ENCODE assay signal across 29 mouse cellular contexts in the genomic region with DNA sequence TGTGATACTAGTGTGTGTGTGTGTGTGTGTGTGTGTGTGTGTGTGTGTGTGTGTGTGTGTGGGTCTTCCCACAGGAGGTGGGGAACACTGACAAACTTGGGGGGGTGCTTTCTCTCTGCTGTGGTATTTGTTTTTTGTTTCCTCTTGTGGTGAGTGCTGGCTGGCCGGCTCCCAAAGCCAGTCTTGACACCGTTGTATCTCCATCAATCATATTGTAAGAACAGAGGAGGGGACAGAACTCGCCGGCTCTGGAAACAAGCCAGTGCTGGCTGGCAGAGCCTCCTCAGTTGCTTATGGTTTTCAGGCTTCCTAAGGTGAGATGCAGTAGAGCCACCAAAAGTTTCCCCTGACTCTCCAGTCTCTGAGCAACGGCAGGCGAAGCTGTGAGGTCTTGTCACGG. TPM values are rescaled to one million over a fixed set of nuclear protein-coding genes. Genes with fewer than 3 reads are reported as not detected.
DNase-seq lines count a peak whose midpoint lies in the region; ATAC-seq and TF ChIP-seq lines count a peak whose summit lies in the region.
"Had no signal": no experiment of that assay in that cellular context is flagged by ENCODE, and none has a peak within 500 bp of the region (broad histone marks: within the 10 kb centered on the region; RNA-seq: fewer than 3 reads in every experiment).

No protein-coding gene starts in this region.

- H3K4me3 ChIP-seq in lung, embryonic 16.5 days (ENCODE audit: low read length): no peak overlapping the region
- no peak overlapping the region for H3K4me3 ChIP-seq in lung, postnatal 0 days (ENCODE audit: low read depth, low read length)
- H3K4me3 ChIP-seq in hindbrain, embryonic 11.5 days (ENCODE audit: low read depth, low read length): no peak overlapping the region
- H3K4me3 ChIP-seq: embryonic facial prominence, embryonic 12.5 days; heart, adult 2 months; heart, embryonic 13.5 days; limb, embryonic 13.5 days; liver, embryonic 12.5 days; midbrain, embryonic 15.5 days; myocyte; neural tube, embryonic 13.5 days; stomach, embryonic 15.5 days had no signal

- ATAC-seq in lung, embryonic 16.5 days (ENCODE audit: low read depth): peak; percentile 59; the same call in 1 of the 2 replicates
- ATAC-seq in lung, postnatal 0 days: no peak
- ATAC-seq in hindbrain, embryonic 11.5 days (ENCODE audit: low FRiP score): no peak
- ATAC-seq: CD4-positive, CD25-positive, alpha-beta regulatory T cell, adult 4 months; forebrain, postnatal 0 days; inflammation-experienced regulatory T-cells, adult 6 months; liver, embryonic 12.5 days; midbrain, embryonic 15.5 days had no signal

- no peak overlapping the region for H3K27ac ChIP-seq in lung, embryonic 16.5 days (ENCODE audit: low read length)
- H3K27ac ChIP-seq in lung, postnatal 0 days (ENCODE audit: low read length): no peak overlapping the region
- H3K27ac ChIP-seq in hindbrain, embryonic 11.5 days (ENCODE audit: low read depth, low read length): no peak overlapping the region
- H3K27ac ChIP-seq: embryonic facial prominence, embryonic 12.5 days; heart, adult 2 months; heart, embryonic 13.5 days; hindbrain, embryonic 14.5 days; limb, embryonic 13.5 days; liver, embryonic 12.5 days; midbrain, embryonic 15.5 days; neural tube, embryonic 13.5 days; stomach, embryonic 15.5 days had no signal

- H3K36me3 ChIP-seq in lung, embryonic 16.5 days (ENCODE audit: control insufficient read depth, insufficient read depth, low read length): no peaks in the 10 kb centered on the region
- no peaks in the 10 kb centered on the region for H3K36me3 ChIP-seq in lung, postnatal 0 days (ENCODE audit: insufficient read depth, low read length)
- H3K36me3 ChIP-seq in hindbrain, embryonic 11.5 days (ENCODE audit: control insufficient read depth, insufficient read depth, low read length): no peaks in the 10 kb centered on the region
- H3K36me3 ChIP-seq: embryonic facial prominence, embryonic 12.5 days; heart, embryonic 13.5 days; limb, embryonic 13.5 days; liver, embryonic 12.5 days; midbrain, embryonic 15.5 days; neural tube, embryonic 13.5 days; stomach, embryonic 15.5 days had no signal

- TF ChIP-seq CTCF in lung, postnatal 0 days (IDR thresholded peaks at IDR 0.05): no peak

- no peak for TF ChIP-seq EP300 in lung, postnatal 0 days (IDR thresholded peaks at IDR 0.05)

- peaks cover 13% of the 10 kb centered on the region for H3K27me3 ChIP-seq in lung, embryonic 16.5 days (ENCODE audit: control insufficient read depth, insufficient read depth, low read depth, low read length)
- H3K27me3 ChIP-seq in lung, postnatal 0 days (replicated peaks; ENCODE audit: insufficient read depth, low read length): peaks cover 4% of the 10 kb centered on the region
- H3K27me3 ChIP-seq in hindbrain, embryonic 11.5 days (ENCODE audit: control insufficient read depth, insufficient read depth, low read length): peaks cover 9% of the 10 kb centered on the region

- H3K4me2 ChIP-seq in lung, embryonic 16.5 days (ENCODE audit: low read depth, low read length): no peak overlapping the region
- no peak overlapping the region for H3K4me2 ChIP-seq in lung, postnatal 0 days (replicated peaks; ENCODE audit: low read depth, low read length)
- H3K4me2 ChIP-seq in hindbrain, embryonic 11.5 days (replicated peaks; ENCODE audit: low read depth, low read length): no peak overlapping the region
- H3K4me2 ChIP-seq: embryonic facial prominence, embryonic 12.5 days; heart, embryonic 13.5 days; hindbrain, embryonic 14.5 days; limb, embryonic 13.5 days; liver, embryonic 12.5 days; midbrain, embryonic 15.5 days; neural tube, embryonic 13.5 days; stomach, embryonic 15.5 days had no signal

- DNase-seq in adrenal gland, adult 2 months: peak; percentile 22
- DNase-seq in adrenal gland, postnatal 4 days (ENCODE audit: low spot score in 2 of 2): no peak
- no peak for DNase-seq in lung, postnatal 0 days (ENCODE audit: low spot score)
- DNase-seq in lung, postnatal 25 days (ENCODE audit: low spot score): peak; percentile 12
- no peak for DNase-seq in hindbrain, embryonic 11.5 days (ENCODE audit: low spot score)
- no peak for DNase-seq in right cerebral cortex, postnatal 36 days (ENCODE audit: low spot score in 2 of 2)
- DNase-seq: cerebellum, adult 11-12 months; forebrain, postnatal 0 days; gastrocnemius, postnatal 14 days; heart, adult 2 months; kidney, adult 18-20 months; kidney, postnatal 10 days; layer of hippocampus, postnatal 36 days; right cerebral cortex, postnatal 4 days; thymus, postnatal 25 days had no signal

- 21% methylated on average over 7 of the region's 7 CpGs for WGBS in lung, embryonic 16.5 days
- 23% methylated on average over 7 of the region's 7 CpGs for WGBS in lung, postnatal 0 days
- 68% methylated on average over 7 of the region's 7 CpGs for WGBS in hindbrain, embryonic 11.5 days

- no peak overlapping the region for H3K9ac ChIP-seq in lung, embryonic 16.5 days (ENCODE audit: low read length)
- no peak overlapping the region for H3K9ac ChIP-seq in lung, postnatal 0 days (replicated peaks; ENCODE audit: low read depth)
- no peak overlapping the region for H3K9ac ChIP-seq in hindbrain, embryonic 11.5 days (ENCODE audit: low read depth, low read length)
- H3K9ac ChIP-seq: embryonic facial prominence, embryonic 12.5 days; forebrain, postnatal 0 days; heart, embryonic 13.5 days; hindbrain, embryonic 14.5 days; limb, embryonic 13.5 days; liver, embryonic 12.5 days; midbrain, embryonic 15.5 days; neural tube, embryonic 13.5 days; stomach, embryonic 15.5 days had no signal

- H3K4me1 ChIP-seq in lung, embryonic 16.5 days (replicated peaks; ENCODE audit: control insufficient read depth, insufficient read depth, low read length): no peaks in the 10 kb centered on the region; the same call in 1 of the 2 replicates
- H3K4me1 ChIP-seq in lung, postnatal 0 days (ENCODE audit: insufficient read depth, low read depth, low read length): peaks cover 5% of the 10 kb centered on the region; the same call in 1 of the 2 replicates
- H3K4me1 ChIP-seq in hindbrain, embryonic 11.5 days (replicated peaks; ENCODE audit: control insufficient read depth, insufficient read depth, low read length): peaks cover 2% of the 10 kb centered on the region; the same call in 1 of the 2 replicates

- H3K9me3 ChIP-seq in lung, embryonic 16.5 days (ENCODE audit: control insufficient read depth, low read length): no peaks in the 10 kb centered on the region
- H3K9me3 ChIP-seq in lung, postnatal 0 days (ENCODE audit: low read length): no peaks in the 10 kb centered on the region
- H3K9me3 ChIP-seq in hindbrain, embryonic 11.5 days (ENCODE audit: control insufficient read depth, low read length): no peaks in the 10 kb centered on the region
- H3K9me3 ChIP-seq: embryonic facial prominence, embryonic 12.5 days; limb, embryonic 13.5 days; liver, embryonic 12.5 days; midbrain, embryonic 15.5 days; stomach, embryonic 15.5 days had no signal

RNA-seq across cellular contexts. Expression of a gene that starts 6.1 kb away (rescaled TPM):
- not detected for total RNA-seq in adrenal gland, adult 2 months (2021)
- polyA plus RNA-seq in adrenal gland, adult 2 months (2012; rRNA removed): 0.03 TPM in 1 of 2 replicates, not detected in the other
- total RNA-seq in adrenal gland, postnatal 4 days (2021): under 1 TPM; 0.14 to 0.34 TPM
- 0.08 TPM in 1 of 2 replicates, not detected in the other for polyA plus RNA-seq in lung, embryonic 16.5 days (2015; fragmentation: Nextera tagmentation; extraction: Ambion mirVana)
- 0.25 and 0.30 TPM in 2 replicates for polyA plus RNA-seq in lung, postnatal 0 days (2015; fragmentation: Nextera tagmentation; extraction: Ambion mirVana)
- 1.1 and 1.9 TPM in 2 replicates for polyA plus RNA-seq in hindbrain, embryonic 11.5 days (2014; fragmentation: Nextera tagmentation; extraction: Ambion mirVana)
- total RNA-seq: heart, adult 2 months; heart, postnatal 25 days; megakaryocyte-erythroid progenitor cell, adult 5-6 weeks had no signal
- polyA plus RNA-seq: CD4-positive, CD25-positive, alpha-beta regulatory T cell, adult 4 months; inflammation-experienced regulatory T-cells, adult 6 months had no signal

Comparison
In these comparisons a context has a peak if more than half of its experiments do, and no peak if none do; other contexts are left out.
1. DNase-seq: peak in adrenal gland, adult 2 months (single experiment) and lung, postnatal 25 days (single experiment); none in adrenal gland, postnatal 4 days (0 of 2), lung, postnatal 0 days (single experiment), hindbrain, embryonic 11.5 days (single experiment) and right cerebral cortex, postnatal 36 days (0 of 2).